In the genomic region with DNA sequence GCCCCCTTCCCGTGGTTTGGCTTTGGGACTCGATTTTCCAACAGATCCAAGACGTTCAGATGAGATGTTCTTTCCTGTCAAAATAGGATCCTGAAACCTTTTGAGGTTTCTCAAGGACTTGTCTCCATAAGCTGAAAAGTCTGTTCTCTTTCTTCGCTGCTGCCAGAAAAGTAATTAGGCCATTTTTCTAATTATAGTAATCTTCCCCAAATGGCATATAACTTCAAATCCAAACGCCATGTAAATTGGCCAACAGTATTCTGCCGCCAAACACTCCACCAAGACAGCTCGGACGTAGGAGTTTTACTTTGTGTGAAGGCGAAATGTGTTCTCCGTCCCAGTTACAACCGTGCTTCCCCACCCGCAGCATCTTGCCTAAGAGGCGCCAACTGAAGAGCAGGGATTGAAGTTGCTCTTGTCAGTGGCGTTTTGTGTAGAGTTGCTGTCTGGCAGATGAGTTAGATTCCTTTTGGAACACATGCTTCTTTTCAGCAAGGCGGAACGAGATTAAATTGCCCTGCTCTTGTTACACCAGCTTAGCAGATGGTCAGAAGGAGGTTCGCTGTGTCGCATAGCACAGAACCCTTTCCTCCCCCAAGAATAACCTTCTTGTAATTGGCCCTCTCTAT, we compare ENCODE assay signal across 8 mouse cellular contexts.
DNase-seq lines count a peak whose midpoint lies in the region; ATAC-seq lines count a peak whose summit lies in the region.

No protein-coding gene starts in this region.

- H3K9me3 ChIP-seq in heart, embryonic 14.5 days (ENCODE audit: control insufficient read depth, low read length), result no peaks in the 10 kb centered on the region
- no peaks in the 10 kb centered on the region for H3K9me3 ChIP-seq in forebrain, embryonic 15.5 days
- H3K9me3 ChIP-seq in midbrain, embryonic 15.5 days, result no peaks in the 10 kb centered on the region

- peak overlapping the region; percentile 55 for H3K9ac ChIP-seq in heart, embryonic 14.5 days (ENCODE audit: low read length)
- H3K9ac ChIP-seq in forebrain, embryonic 15.5 days (replicated peaks), result peak overlapping the region; percentile 3; the same call in 1 of the 2 replicates
- 0 out of 2 replicates have a peak overlapping the region, but pooled peaks have one; percentile 22 for H3K9ac ChIP-seq in midbrain, embryonic 15.5 days

- no peak for ATAC-seq in heart, embryonic 14.5 days (ENCODE audit: insufficient number of reproducible peaks, insufficient read depth, low FRiP score, low read depth)
- peak; percentile 69 for ATAC-seq in forebrain, embryonic 15.5 days (replicated peaks)
- no peak; the same call in 1 of the 2 replicates for ATAC-seq in midbrain, embryonic 15.5 days (replicated peaks)

- DNase-seq in heart, postnatal 4 days, result no peak
- DNase-seq in cerebellum, adult 11 months, result peak; percentile 41
- DNase-seq in left cerebral cortex, adult 18-20 months (ENCODE audit: low spot score in 2 of 2), result peak; percentile 44 to 71
- no peak for DNase-seq in thymus, postnatal 10 days (ENCODE audit: low spot score in 2 of 2)
- DNase-seq in thymus, postnatal 14 days, result no peak

- H3K4me3 ChIP-seq in heart, embryonic 14.5 days (ENCODE audit: control insufficient read depth in 1 of 2, insufficient read depth in 1 of 2, low read depth in 1 of 2, low read length in 2 of 2), result peak overlapping the region; percentile 31 to 34
- peak overlapping the region; percentile 23 for H3K4me3 ChIP-seq in forebrain, embryonic 15.5 days
- peak overlapping the region; percentile 22 for H3K4me3 ChIP-seq in midbrain, embryonic 15.5 days

- H3K27me3 ChIP-seq in heart, embryonic 14.5 days (ENCODE audit: control insufficient read depth, insufficient read depth, low read length), result no peaks in the 10 kb centered on the region
- no peaks in the 10 kb centered on the region for H3K27me3 ChIP-seq in forebrain, embryonic 15.5 days
- H3K27me3 ChIP-seq in midbrain, embryonic 15.5 days (replicated peaks), result no peaks in the 10 kb centered on the region

- peak overlapping the region in 1 of 2 experiments; percentile 27; a peak in 1 of 4 replicates for H3K27ac ChIP-seq in heart, embryonic 14.5 days (replicated peaks in 1 of 2; ENCODE audit: control insufficient read depth in 1 of 2, insufficient read depth in 1 of 2, low read depth in 2 of 2, low read length in 2 of 2)
- peak overlapping the region; percentile 4; the same call in 1 of the 2 replicates for H3K27ac ChIP-seq in forebrain, embryonic 15.5 days (replicated peaks)
- H3K27ac ChIP-seq in midbrain, embryonic 15.5 days, result no peak overlapping the region; the same call in 1 of the 2 replicates

- peaks cover 0 to 6% of the 10 kb centered on the region in 2 experiments; a peak in 2 of 4 replicates for H3K4me1 ChIP-seq in heart, embryonic 14.5 days (ENCODE audit: control insufficient read depth in 2 of 2, insufficient read depth in 2 of 2, low read length in 2 of 2)
- peaks cover 16% of the 10 kb centered on the region for H3K4me1 ChIP-seq in forebrain, embryonic 15.5 days
- H3K4me1 ChIP-seq in midbrain, embryonic 15.5 days, result peaks cover 15% of the 10 kb centered on the region

- WGBS in heart, embryonic 14.5 days, result 24% methylated on average over 18 of the region's 18 CpGs
- 15% methylated on average over 18 of the region's 18 CpGs for WGBS in forebrain, embryonic 15.5 days
- WGBS in midbrain, embryonic 15.5 days, result 21% methylated on average over 18 of the region's 18 CpGs

- no peaks in the 10 kb centered on the region for H3K36me3 ChIP-seq in heart, embryonic 14.5 days (ENCODE audit: control insufficient read depth, insufficient read depth, low read length)
- H3K36me3 ChIP-seq in forebrain, embryonic 15.5 days, result no peaks in the 10 kb centered on the region
- H3K36me3 ChIP-seq in midbrain, embryonic 15.5 days (replicated peaks), result no peaks in the 10 kb centered on the region

- H3K4me2 ChIP-seq in heart, embryonic 14.5 days (ENCODE audit: low read length), result peak overlapping the region; percentile 69
- peak overlapping the region; percentile 47 for H3K4me2 ChIP-seq in forebrain, embryonic 15.5 days (replicated peaks)
- H3K4me2 ChIP-seq in midbrain, embryonic 15.5 days, result peak overlapping the region; percentile 50

Comparison
In these comparisons a context has a peak if more than half of its experiments do, and no peak if none do; other contexts are left out.
1. H3K9ac ChIP-seq: peak in every context shown above with its lines; median percentile 55 in heart, embryonic 14.5 days; 22 in midbrain, embryonic 15.5 days; 3 in forebrain, embryonic 15.5 days.
2. DNase-seq: peak in cerebellum, adult 11 months (single experiment) and left cerebral cortex, adult 18-20 months (2 of 2); none in heart, postnatal 4 days (single experiment), thymus, postnatal 10 days (0 of 2) and thymus, postnatal 14 days (single experiment).
3. Peak in every context shown above with its lines, with median percentiles within 50 percentile points of each other: H3K4me2 ChIP-seq and H3K4me3 ChIP-seq.